In genomic region chr6:71621981-71622380, GRCm38 (mm10) we compare ENCODE assay signal across 9 mouse cellular contexts. TPM values are rescaled to one million over a fixed set of nuclear protein-coding genes. Genes with fewer than 3 reads are reported as not detected.
DNase-seq lines count a peak whose midpoint lies in the region; ATAC-seq lines count a peak whose summit lies in the region.
"Had no signal": no experiment of that assay in that cellular context is flagged by ENCODE, and none has a peak within 500 bp of the region (broad histone marks: within the 10 kb centered on the region; RNA-seq: fewer than 3 reads in every experiment).

No protein-coding gene starts in this region.

- DNase-seq in gastrocnemius, postnatal 10 days = peak; percentile 10
- no peak for DNase-seq in gastrocnemius, postnatal 25 days
- DNase-seq in right cerebral cortex, adult 18-20 months = peak; percentile 34
- DNase-seq in right cerebral cortex, postnatal 14 days = no peak
- peak; percentile 32 for DNase-seq in fibroblast of lung, adult 2 months (ENCODE audit: low read depth)
- peak; percentile 61 for DNase-seq in testis, postnatal 14 days (ENCODE audit: low spot score)
- no peak for DNase-seq in MN1 (ENCODE audit: low spot score)
- DNase-seq: kidney, postnatal 14 days had no signal

- no peak for ATAC-seq in megakaryocyte-erythroid progenitor cell, adult 5-6 weeks (replicated peaks; ENCODE audit: low FRiP score, low TSS enrichment, poor library complexity, severe bottlenecking)

RNA-seq across cellular contexts. Expression of gene Kdm3a, which starts 10.8 kb away (rescaled TPM):
- 10 to 100 TPM; 20.5 to 23.9 TPM for total RNA-seq in gastrocnemius, postnatal 10 days (2021)
- 10 to 100 TPM in 1 of 2 experiments, 1 to 10 TPM in 1; 8.8 to 12.0 TPM for total RNA-seq in gastrocnemius, postnatal 25 days (2021)
- 43.2 and 44.9 TPM in 2 replicates for total RNA-seq in megakaryocyte-erythroid progenitor cell, adult 5-6 weeks (2014; fragmentation: Nextera tagmentation)
- total RNA-seq in megakaryocyte-erythroid progenitor cell, adult 5-6 weeks (2017) = 24.1 and 30.4 TPM in 2 replicates

Comparison
In these comparisons a context has a peak if more than half of its experiments do, and no peak if none do; other contexts are left out.
1. DNase-seq: peak in gastrocnemius, postnatal 10 days (single experiment), right cerebral cortex, adult 18-20 months (single experiment), fibroblast of lung, adult 2 months (single experiment) and testis, postnatal 14 days (single experiment); none in gastrocnemius, postnatal 25 days (single experiment), right cerebral cortex, postnatal 14 days (single experiment) and MN1 (single experiment).